Mouse (Mus musculus) intestine, postnatal 0 days (tissue): ENCODE measurements around the gene Gm47995. TPM values are rescaled to one million over a fixed set of nuclear protein-coding genes. Genes with fewer than 3 reads are reported as not detected.
A peak's percentile ranks its signal among the peaks of the same experiment; 100 is the strongest.

Source experiments
- ATAC-seq: fragments of 200-750 bp; cut with Nextera tagmentation; 2 replicates; pipeline ENCODE4 v1.8.0; 2017; ENCODE audit warnings: mild to moderate bottlenecking, moderate TSS enrichment, moderate library complexity
- H3K27ac ChIP-seq: fragments of 300-500 bp; sonication (generic); 2 replicates; pipeline ENCODE4 v1.5.1; 2014; ENCODE audit warnings: mild to moderate bottlenecking, low read depth, low read length, moderate library complexity
- H3K27me3 ChIP-seq: fragments of 300-500 bp; sonication (generic); replicated peaks from 2 replicates; pipeline ENCODE4 v1.6.1; 2014; ENCODE audit warnings: low read length, mixed read lengths; ENCODE audit not compliant: control insufficient read depth, insufficient read depth
- H3K36me3 ChIP-seq: fragments of 300-500 bp; sonication (generic); 2 replicates; pipeline ENCODE4 v1.6.1; 2014; ENCODE audit warnings: mild to moderate bottlenecking, moderate library complexity; ENCODE audit not compliant: control insufficient read depth, insufficient read depth
- H3K4me1 ChIP-seq: fragments of 300-500 bp; sonication (generic); replicated peaks from 2 replicates; pipeline ENCODE4 v1.6.1; 2014; ENCODE audit warnings: antibody characterized with exemption, low read length, mixed read lengths; ENCODE audit not compliant: control insufficient read depth, insufficient read depth
- H3K4me2 ChIP-seq: fragments of 300-500 bp; sonication (generic); replicated peaks from 2 replicates; pipeline ENCODE4 v1.6.1; 2014; ENCODE audit warnings: low read depth, mild to moderate bottlenecking, moderate library complexity
- H3K4me3 ChIP-seq: fragments of 300-500 bp; sonication (generic); 2 replicates; pipeline ENCODE4 v1.5.1; 2014; ENCODE audit warnings: low read depth, low read length
- H3K9ac ChIP-seq: fragments of 300-500 bp; sonication (generic); 2 replicates; pipeline ENCODE4 v1.6.1; 2014; ENCODE audit warnings: mild to moderate bottlenecking, low read depth, low read length
- H3K9me3 ChIP-seq: fragments of 300-500 bp; sonication (generic); 2 replicates; pipeline ENCODE4 v1.6.1; 2016; ENCODE audit warnings: mixed run types; ENCODE audit not compliant: control insufficient read depth
- CTCF ChIP-seq: sonication (generic); IDR thresholded peaks from 2 replicates; pipeline ENCODE4 v1.5.1; 2016; ENCODE audit warnings: low read depth, mild to moderate bottlenecking, control low read depth, antibody characterized with exemption, moderate library complexity
- WGBS: fragments of 180-500 bp; shearing (Covaris S2); extraction: QIAGEN DNeasy Blood & Tissue Kit; methylation state at CpG from one replicate; pipeline ENCODE4 v1.1.7; 2014; 5-methylcytosine and 5-hydroxymethylcytosine counted together
- polyA plus RNA-seq: library from polyadenylated mRNA; unstranded; fragments of >200 nt; fragmentation: Nextera tagmentation; extraction: Ambion mirVana; gene quantifications from 2 replicates; pipeline ENCODE4 v1.2.1, GENCODE M21; 2015

The Gm47995 gene
- polyA plus RNA-seq, 1 experiment from 2014 or later = not detected

GRCm38 (mm10) chr1:151215985-151216384 is 17.7 kb downstream of the Gm47995 start:
- 26% methylated on average over 1 of the region's 1 CpGs for WGBS
- TF ChIP-seq CTCF = no peak
- H3K4me1 ChIP-seq = peaks cover 3% of the 10 kb centered on the region; the same call in 1 of the 2 replicates
- H3K4me3 ChIP-seq = no peak overlapping the region
- H3K9ac ChIP-seq = no peak overlapping the region
- H3K4me2 ChIP-seq = peak overlapping the region; percentile 9; the same call in 1 of the 2 replicates
- no peaks in the 10 kb centered on the region for H3K27me3 ChIP-seq
- no peaks in the 10 kb centered on the region for H3K36me3 ChIP-seq
- no peaks in the 10 kb centered on the region for H3K9me3 ChIP-seq
- no peak overlapping the region; the same call in 1 of the 2 replicates for H3K27ac ChIP-seq
- peak; percentile 54; the same call in 1 of the 2 replicates for ATAC-seq

- WGBS = 40% methylated on average over 3 of the region's 3 CpGs
- 0 out of 2 replicates have a peak, but pooled peaks have one; percentile 25 for ATAC-seq
- Histone ChIP-seq H3K4me1 (peaks cover 3% of the 10 kb centered on the region; the same call in 1 of the 2 replicates), H3K9ac (no peak overlapping the region), H3K4me2 (peak overlapping the region; percentile 9; the same call in 1 of the 2 replicates), H3K27ac (no peak overlapping the region; the same call in none of the 2 replicates), H3K4me3 (no peak overlapping the region), H3K36me3 (no peaks in the 10 kb centered on the region), H3K9me3 (no peaks in the 10 kb centered on the region), H3K27me3 (no peaks in the 10 kb centered on the region)
- no peak for TF ChIP-seq CTCF
Observed at GRCm38 (mm10) chr1:151216417-151216816, 18.2 kb downstream of the Gm47995 start.

GRCm38 (mm10) chr1:151219045-151219444 is 20.8 kb downstream of the Gm47995 start:
- TF ChIP-seq CTCF = no peak
- Histone ChIP-seq H3K27ac (no peak overlapping the region), H3K4me1 (peaks cover 3% of the 10 kb centered on the region; the same call in 1 of the 2 replicates), H3K36me3 (no peaks in the 10 kb centered on the region), H3K4me2 (no peak overlapping the region), H3K4me3 (no peak overlapping the region), H3K27me3 (no peaks in the 10 kb centered on the region), H3K9me3 (no peaks in the 10 kb centered on the region), H3K9ac (no peak overlapping the region)
- no peak for ATAC-seq
- 90% methylated on average over 5 of the region's 5 CpGs for WGBS

GRCm38 (mm10) chr1:151220098-151220497 is 21.9 kb downstream of the Gm47995 start:
- no peak for ATAC-seq
- Histone ChIP-seq H3K4me3 (no peak overlapping the region), H3K4me2 (no peak overlapping the region), H3K4me1 (peaks cover 3% of the 10 kb centered on the region; the same call in 1 of the 2 replicates), H3K27ac (no peak overlapping the region), H3K9me3 (no peaks in the 10 kb centered on the region), H3K9ac (no peak overlapping the region), H3K27me3 (no peaks in the 10 kb centered on the region), H3K36me3 (no peaks in the 10 kb centered on the region)
- TF ChIP-seq CTCF = no peak
- 77% methylated on average over 7 of the region's 7 CpGs for WGBS

GRCm38 (mm10) chr1:151222561-151223267 is 24.5 kb downstream of the Gm47995 start:
- Histone ChIP-seq H3K4me2 (no peak overlapping the region), H3K9me3 (no peaks in the 10 kb centered on the region), H3K4me1 (no peaks in the 10 kb centered on the region), H3K4me3 (no peak overlapping the region), H3K27ac (no peak overlapping the region), H3K9ac (no peak overlapping the region), H3K27me3 (no peaks in the 10 kb centered on the region), H3K36me3 (no peaks in the 10 kb centered on the region)
- no peak for TF ChIP-seq CTCF
- WGBS = 87% methylated on average over 10 of the region's 10 CpGs
- ATAC-seq = no peak

GRCm38 (mm10) chr1:151223377-151223776 is 25.1 kb downstream of the Gm47995 start:
- WGBS = 70% methylated on average over 1 of the region's 1 CpGs
- ATAC-seq = peak; percentile 74
- TF ChIP-seq CTCF = no peak

More at GRCm38 (mm10) chr1:151223377-151223776, 25.1 kb downstream of the Gm47995 start:
- H3K36me3 ChIP-seq = no peaks in the 10 kb centered on the region
- H3K4me2 ChIP-seq = no peak overlapping the region
- H3K9me3 ChIP-seq = no peaks in the 10 kb centered on the region
- H3K27ac ChIP-seq = no peak overlapping the region
- no peaks in the 10 kb centered on the region for H3K27me3 ChIP-seq
- H3K4me3 ChIP-seq = no peak overlapping the region
- no peak overlapping the region for H3K9ac ChIP-seq
- H3K4me1 ChIP-seq = no peaks in the 10 kb centered on the region
